Mouse (Mus musculus): ENCODE measurements around the gene Oas1g.
"Not testable (repeated sequence)": the region's sequence is repeated elsewhere in the genome, so short reads cannot be mapped to it uniquely, and the experiment has no call there.

Oas1g gene

GRCm38 (mm10) chr5:120887413-120887812 lies at the start of gene Oas1g:
TSS of gene Oas1g (minus strand) at chr5:120887613.
- not testable (repeated sequence) for DNase-seq

GRCm38 (mm10) chr5:120933966-120934365 lies 46.6 kb upstream of the Oas1g start:
- DNase-seq, result no peak

DNA sequence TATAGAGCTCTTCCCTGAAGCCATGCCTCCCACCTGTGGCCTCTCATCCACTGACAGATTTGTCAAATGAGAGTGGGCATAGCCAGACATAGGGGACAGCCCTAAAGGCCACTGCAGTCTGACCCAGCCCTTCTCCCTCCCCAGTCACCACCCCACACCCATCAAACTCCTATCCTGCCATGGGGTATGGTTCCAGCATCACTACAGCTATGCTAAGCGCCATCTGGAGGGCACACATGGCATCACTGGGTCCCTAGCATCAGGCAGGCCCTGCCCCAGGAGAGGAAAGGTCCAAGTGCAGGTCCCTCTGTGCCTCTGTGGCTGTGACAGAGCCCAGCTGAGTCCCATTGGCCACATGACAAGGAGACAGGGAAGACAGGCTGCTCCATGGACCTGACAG lies 39.6 kb upstream of the Oas1g start:
- no peak for DNase-seq

GRCm38 (mm10) chr5:120926311-120926710 lies 38.9 kb upstream of the Oas1g start:
- not testable (repeated sequence) for DNase-seq

DNA sequence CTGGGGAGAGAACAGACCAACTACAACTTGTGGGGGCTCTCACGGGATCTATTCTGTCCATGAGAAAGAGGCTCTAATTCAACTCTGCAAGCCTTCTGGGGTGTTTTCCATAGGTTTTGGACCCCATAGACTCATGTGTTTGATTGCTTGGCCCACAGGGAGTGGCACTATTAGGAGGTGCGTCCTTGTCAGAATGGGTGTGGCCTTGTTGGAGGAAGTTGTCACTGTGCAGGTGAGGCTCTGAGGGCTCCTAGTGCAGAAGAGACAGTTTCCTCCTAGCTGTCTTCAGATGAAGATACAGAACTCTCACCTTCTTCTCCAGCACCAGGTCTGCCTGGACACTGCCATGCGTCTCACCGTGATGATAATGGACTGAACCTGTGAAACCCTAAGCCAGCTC lies 37.1 kb upstream of the Oas1g start:
- DNase-seq, result not testable (repeated sequence)

DNA sequence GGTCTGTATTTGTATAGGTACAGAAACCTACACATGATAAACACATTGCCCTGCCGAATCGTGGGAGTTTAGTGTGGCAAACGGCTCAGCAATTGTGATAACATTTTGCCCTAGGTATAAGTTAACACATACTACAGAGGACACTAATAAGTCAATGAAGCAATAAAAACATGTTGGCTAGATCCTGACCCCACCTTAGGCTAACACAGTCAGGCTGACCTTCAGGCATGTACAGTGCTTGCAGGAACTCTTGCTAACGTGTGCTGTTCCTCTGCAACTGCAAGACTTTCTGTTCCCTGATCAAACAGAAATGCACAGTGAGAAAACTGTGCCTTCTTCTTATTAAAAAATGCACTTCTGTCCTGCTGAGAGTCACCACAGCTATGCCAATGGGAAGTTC lies 36.6 kb upstream of the Oas1g start:
- DNase-seq, result no peak

- no peak for DNase-seq
These were observed 32.9 kb upstream of the Oas1g start for GRCm38 (mm10) chr5:120920296-120920695.

GRCm38 (mm10) chr5:120919156-120919935 lies 31.9 kb upstream of the Oas1g start:
- not testable (repeated sequence) for DNase-seq

DNA sequence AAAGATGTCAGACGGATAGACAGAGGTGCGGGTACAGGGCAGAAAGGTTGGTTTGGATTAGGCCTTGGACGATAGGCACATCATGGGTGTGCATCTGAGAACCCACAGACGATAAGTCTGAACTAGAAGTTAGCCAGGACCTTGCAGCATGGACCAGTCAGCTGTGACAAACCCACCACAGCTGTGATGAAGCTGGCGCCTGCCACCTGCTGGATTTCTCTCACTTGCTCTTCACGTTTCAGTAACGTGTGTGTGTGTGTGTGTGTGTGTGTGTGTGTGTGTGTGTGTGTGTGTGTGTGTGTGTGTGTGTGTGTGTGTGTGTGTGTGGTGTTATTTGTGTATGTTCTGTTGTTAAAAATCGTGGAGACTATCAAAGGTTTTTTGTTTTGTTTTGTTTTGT lies 26.8 kb upstream of the Oas1g start, which contains the start of gene Oas1d:
Oas1d (plus strand) TSS at position 333 of the 400 bp plus-strand sequence.
- DNase-seq, result not testable (repeated sequence)

DNA sequence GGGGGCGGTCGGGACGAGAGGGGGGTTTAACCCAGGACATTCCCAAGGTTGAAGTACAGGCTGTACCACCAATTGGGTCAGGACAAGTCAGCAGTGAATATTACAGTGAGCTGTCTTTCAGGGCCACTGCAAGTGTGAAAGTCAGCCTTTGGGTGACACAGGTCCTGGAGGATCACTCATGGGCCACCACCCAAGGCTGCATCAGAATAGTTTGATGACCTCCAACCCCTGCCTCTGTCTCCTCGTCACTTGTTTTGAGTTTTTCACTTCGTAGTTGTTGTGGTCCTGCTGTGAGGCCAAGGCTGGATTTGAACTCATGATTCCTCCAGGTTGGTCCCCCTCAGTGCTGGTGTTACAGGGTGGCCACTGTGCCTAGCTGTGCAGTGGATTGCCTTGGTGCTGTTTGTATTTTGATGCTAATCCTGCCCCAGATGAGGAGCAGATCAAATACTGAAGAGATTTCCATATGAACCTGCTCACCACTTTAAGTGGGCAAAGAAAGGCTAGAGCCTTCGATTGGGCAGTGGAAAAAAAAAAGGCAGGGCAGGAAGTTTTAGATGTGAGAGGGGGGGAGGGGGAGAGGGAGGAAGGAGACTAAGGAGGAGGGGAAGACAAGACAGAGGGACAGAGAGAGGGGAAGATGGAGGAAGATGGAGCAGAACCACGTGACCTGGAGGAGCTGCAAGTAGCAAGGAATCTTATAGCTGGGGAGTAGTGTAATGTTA lies 20.9 kb upstream of the Oas1g start:
- DNase-seq, result no peak

GRCm38 (mm10) chr5:120906791-120907733 lies 19.6 kb upstream of the Oas1g start, which contains the start of gene Oas1a:
TSS of gene Oas1a (minus strand) at chr5:120907521.
- not testable (repeated sequence) for DNase-seq

GRCm38 (mm10) chr5:120902056-120902455 lies 14.6 kb upstream of the Oas1g start:
- no peak for DNase-seq

DNA sequence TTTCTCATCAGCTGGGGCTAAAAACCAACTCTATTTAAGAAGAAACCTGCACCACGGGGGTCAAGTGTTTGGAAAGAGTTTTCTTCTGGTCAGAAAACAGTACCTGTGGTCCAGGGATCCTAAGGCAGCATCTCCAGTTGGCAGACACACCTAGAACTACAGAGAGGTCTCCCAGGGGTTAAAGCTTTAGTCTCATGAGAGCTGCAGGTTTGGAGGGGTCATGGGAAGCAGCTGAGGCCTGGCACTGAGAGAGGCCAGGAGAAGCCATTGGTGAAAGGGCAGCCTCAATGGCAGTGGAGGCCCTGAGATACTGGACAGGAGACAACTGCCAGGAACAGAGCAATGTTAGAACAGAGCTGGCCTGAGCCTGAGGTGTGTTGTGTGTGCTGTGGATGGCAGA lies 13.3 kb upstream of the Oas1g start:
- DNase-seq, result no peak

GRCm38 (mm10) chr5:120898726-120899125 lies 11.3 kb upstream of the Oas1g start:
- no peak for DNase-seq

DNA sequence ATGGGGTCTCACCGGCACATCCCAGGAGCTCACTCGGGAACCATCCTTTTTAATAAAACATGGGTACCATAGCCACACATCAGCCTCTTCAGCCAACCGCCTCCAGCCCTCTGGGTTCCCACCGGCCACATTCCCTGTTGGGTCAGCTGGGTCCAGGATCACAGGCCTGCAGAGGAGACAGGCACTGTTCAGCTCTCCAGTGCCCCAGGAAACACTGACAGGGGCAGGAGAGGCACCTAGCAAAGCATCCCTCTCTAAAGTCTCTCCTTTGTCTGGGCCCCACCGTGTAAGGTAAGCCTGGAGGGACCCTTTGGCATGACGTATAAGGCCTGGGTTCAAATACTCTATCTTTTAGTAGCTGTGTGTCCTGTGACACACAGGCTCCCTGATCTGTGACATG lies 10.9 kb upstream of the Oas1g start:
- no peak for DNase-seq

- DNase-seq, result no peak
These were observed 8.0 kb upstream of the Oas1g start for GRCm38 (mm10) chr5:120895231-120895900.

- DNase-seq, result not testable (repeated sequence)
These were observed 7.3 kb upstream of the Oas1g start for GRCm38 (mm10) chr5:120894692-120895091.

GRCm38 (mm10) chr5:120893866-120894265 lies 6.5 kb upstream of the Oas1g start:
- not testable (repeated sequence) for DNase-seq

DNA sequence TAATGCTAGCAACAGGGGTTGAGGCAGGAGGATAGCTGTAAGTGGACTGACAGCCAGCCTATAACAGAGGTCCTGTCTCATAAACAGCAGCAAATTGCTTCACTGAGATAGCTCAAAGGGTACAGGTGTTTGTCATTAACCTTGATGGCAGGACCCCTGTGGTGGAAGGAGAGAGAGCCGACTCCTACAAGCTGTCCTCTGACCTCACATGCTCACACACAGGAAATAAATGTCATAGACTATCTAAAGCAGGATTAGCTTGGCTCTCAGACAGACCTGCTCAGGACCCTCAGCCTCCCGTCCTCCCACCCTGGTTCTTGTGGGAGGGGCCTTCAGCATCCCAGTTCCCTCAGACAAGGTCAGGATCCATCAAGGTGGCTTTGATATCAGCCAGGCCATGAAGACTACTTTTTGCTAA lies 4.8 kb upstream of the Oas1g start:
- DNase-seq, result no peak

GRCm38 (mm10) chr5:120891566-120892242 lies 4.3 kb upstream of the Oas1g start:
- DNase-seq, result not testable (repeated sequence)

GRCm38 (mm10) chr5:120890991-120891390 lies 3.6 kb upstream of the Oas1g start:
- no peak for DNase-seq

- DNase-seq, result no peak
These were observed 2.6 kb upstream of the Oas1g start for GRCm38 (mm10) chr5:120890026-120890425.
